Mouse (Mus musculus): ENCODE data around the gene Abcd3.
A peak's percentile ranks its signal among the peaks of the same experiment; 100 is the strongest.

Gene Abcd3

GRCm38 (mm10) chr3:121738742-121739342, 76.3 kb downstream of the Abcd3 start:
- DNase-seq (ENCODE audit: low read depth), result no peak

- DNase-seq (ENCODE audit: low read depth), result no peak
These were observed 77.2 kb downstream of the Abcd3 start for GRCm38 (mm10) chr3:121737901-121738300.

GRCm38 (mm10) chr3:121737453-121737852, 77.6 kb downstream of the Abcd3 start:
- DNase-seq (ENCODE audit: low read depth), result peak; percentile 56

DNA sequence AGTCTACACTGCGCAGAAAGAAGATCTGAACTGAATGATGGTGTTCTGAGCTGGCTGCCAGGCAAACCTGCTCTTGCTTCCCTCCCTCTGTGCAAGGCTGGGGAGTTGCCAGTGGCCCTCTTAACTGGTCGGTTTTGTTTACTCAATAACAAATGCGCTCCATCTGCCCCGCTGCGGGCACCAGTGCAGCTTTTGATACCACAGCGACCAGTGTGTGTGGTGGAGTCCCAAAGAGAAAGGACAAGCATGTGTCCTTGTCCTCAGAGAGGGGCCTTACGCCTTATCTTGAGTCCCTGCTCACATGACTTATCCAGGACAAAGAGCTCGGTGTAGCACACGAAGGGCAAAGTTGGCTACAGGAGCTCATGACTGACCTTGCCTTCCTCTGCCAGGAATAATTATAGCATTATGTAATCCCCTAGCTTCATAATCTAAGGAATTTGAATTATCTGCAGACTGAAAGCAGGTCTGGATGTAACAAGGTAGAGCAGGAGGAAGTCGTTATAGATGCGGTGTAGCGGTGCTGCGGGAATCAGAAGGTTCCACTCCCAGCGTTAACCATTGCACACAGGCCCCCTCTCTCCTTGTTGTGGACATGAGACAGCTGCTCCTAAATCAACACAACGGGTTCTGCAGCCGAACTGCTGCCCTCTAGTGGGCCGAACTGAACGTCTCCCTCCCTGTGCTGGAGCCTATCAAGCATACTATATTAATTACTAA, 78.9 kb downstream of the Abcd3 start:
- peak; percentile 68 for DNase-seq (ENCODE audit: low read depth)

GRCm38 (mm10) chr3:121735542-121735941, 79.6 kb downstream of the Abcd3 start:
- DNase-seq (ENCODE audit: low read depth), result no peak

DNA sequence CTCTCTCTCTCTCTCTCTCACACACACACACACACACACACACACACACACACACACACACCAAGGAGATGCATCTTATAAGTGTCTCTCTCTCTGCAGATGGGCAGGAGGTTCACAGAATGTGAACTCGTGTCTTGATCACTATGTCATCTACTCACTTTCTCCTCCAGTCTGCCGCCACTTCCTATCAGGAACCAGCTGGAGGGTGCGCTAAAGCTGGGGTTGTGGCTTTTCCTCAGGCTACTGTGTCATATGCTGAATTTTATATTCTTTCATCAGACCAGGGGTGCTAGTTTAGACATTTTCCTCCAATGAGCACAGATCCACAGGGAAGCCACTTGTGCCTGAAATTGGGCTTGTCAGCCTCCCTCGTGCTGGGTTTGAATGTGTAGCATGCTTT, 85.4 kb downstream of the Abcd3 start:
- no peak for DNase-seq (ENCODE audit: low read depth)

DNA sequence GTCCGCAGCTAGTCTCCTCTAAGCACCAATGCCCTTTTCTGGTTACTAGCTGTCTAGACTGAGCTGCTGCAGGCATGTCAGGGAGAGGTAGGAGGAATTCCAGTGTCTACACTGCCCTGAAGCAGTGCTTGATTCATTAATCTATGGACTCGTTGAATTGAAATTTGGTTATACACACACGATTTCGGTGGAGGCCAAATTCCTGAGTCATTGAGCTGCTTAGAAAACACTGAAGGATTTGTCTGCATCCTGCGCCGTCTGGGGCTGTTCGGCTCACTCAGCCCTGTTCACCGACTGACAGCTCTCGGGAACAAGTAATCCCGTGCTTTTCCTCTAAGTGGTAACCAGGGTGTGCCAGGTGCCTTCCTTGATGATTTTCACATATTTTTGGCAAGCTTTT, 89.5 kb downstream of the Abcd3 start:
- DNase-seq (ENCODE audit: low read depth), result no peak

DNA sequence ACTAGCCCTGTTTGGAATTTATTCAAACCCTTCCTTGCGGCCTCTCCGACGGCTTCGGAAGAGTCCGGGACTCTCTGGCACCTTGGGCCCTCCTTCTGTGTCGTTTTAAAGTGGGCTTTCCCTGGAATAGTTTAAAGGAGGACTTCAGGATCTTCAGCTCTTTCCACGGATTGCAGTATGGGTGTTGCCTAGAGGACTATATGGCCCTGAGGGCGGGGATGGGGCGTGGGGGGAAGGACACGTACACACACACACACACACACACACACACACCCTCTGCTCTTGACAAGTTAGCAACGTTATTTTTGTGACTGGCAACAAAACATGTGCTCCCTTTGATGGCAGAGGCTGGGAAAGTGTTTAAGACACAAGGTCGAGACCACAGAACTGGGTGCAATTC, 90.5 kb downstream of the Abcd3 start:
- no peak for DNase-seq (ENCODE audit: low read depth)

DNA sequence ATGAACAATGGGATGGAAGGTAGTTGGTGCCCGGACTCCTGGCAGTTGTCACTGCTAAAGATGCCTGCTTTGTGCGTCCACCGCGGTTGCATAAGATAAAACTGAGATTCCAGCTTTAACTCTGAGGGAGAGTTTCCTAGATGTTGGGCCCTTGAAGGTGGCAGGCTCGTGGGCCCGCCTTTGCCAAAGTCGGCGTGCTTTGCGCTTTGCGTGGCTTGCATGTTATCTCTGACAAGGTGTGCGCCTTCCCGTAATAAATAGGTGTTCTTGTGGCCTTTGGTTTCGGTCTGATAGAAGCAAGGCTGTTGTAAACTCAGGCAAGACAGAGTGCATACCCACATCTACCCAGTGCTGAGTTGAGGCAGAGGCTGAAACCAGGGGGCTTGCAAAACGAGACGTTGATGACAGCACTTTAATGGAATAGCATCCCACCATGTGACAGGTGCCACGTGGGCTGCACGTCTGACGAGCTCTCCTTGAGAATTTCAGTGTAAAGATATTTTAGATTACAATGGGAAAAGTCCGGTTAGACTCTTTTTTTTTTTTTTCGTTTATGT, 91.1 kb downstream of the Abcd3 start:
- DNase-seq (ENCODE audit: low read depth), result no peak

- DNase-seq (ENCODE audit: low read depth), result peak; percentile 59
These were observed 91.9 kb downstream of the Abcd3 start, which contains the start of gene F3 for GRCm38 (mm10) chr3:121722971-121723844. F3 (plus strand) TSS chr3:121723537.

GRCm38 (mm10) chr3:121721691-121722070, 93.4 kb downstream of the Abcd3 start:
- DNase-seq (ENCODE audit: low read depth), result no peak

- no peak for DNase-seq (ENCODE audit: low read depth)
These were observed 94.1 kb downstream of the Abcd3 start for GRCm38 (mm10) chr3:121720801-121721690.

- DNase-seq (ENCODE audit: low read depth), result no peak
These were observed 95.4 kb downstream of the Abcd3 start for GRCm38 (mm10) chr3:121719701-121720100.

DNA sequence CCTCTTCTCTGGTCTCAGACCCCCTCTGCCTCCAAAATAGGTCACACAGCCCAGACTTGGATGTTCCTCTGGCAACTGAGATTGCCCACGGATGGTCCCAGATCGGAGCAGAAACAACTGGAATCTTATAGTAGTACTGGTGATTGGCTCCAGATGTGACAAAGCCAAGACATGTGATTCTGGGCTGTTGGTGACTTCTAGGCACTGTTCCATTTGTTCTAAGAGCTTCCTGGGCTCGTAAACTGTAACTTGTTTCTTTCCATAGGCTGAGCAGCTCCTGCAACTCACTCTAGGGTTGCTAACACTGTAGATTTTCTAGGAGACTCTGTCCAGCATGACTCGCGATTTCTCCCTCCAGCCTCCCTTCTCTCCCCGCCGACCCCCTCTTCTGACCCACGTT, 96.4 kb downstream of the Abcd3 start:
- DNase-seq (ENCODE audit: low read depth), result no peak

- DNase-seq (ENCODE audit: low read depth), result no peak
These were observed 98.6 kb downstream of the Abcd3 start for GRCm38 (mm10) chr3:121716480-121716879.

- DNase-seq (ENCODE audit: low read depth), result no peak
These were observed 99.2 kb downstream of the Abcd3 start for GRCm38 (mm10) chr3:121715741-121716459.

GRCm38 (mm10) chr3:121715336-121715735, 99.8 kb downstream of the Abcd3 start:
- DNase-seq (ENCODE audit: low read depth), result no peak

DNA sequence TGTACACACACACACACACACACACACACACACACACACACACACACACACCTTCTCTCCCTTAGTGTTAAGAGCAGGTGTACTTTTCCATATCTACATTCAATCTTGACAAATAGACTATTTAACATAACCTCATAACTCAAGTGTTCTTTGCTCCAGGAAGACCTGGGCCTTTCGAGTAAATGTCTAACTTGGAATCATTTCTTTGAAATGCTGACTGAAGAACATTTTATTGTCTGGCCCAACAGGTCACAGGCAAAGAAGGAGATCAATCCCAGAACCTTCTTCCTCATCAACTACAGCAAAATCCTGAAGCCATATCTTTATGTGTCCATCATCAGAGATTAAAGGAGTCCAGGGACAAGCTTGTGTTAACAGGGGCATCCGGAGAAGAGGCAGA, 100.6 kb downstream of the Abcd3 start:
- no peak for DNase-seq (ENCODE audit: low read depth)

DNA sequence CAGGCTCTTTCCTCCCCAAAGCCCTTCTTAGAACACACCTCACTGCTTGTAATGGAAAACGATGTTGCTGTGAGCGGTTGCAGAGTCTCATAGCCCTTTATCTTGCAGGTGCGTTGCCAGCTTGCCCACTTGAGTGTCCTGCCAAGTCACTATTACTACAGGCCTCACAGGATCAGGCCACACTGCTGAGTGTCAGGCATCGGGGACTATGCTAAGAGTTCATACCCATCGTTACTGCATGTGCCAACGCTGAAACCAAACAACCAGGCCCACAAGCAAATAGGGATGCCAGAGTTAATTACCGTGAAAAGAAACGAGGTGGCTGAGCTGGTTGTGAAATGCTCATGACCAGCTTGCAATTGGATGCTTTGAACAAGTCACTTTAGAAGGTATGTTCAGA, 101.3 kb downstream of the Abcd3 start:
- DNase-seq (ENCODE audit: low read depth), result no peak

DNA sequence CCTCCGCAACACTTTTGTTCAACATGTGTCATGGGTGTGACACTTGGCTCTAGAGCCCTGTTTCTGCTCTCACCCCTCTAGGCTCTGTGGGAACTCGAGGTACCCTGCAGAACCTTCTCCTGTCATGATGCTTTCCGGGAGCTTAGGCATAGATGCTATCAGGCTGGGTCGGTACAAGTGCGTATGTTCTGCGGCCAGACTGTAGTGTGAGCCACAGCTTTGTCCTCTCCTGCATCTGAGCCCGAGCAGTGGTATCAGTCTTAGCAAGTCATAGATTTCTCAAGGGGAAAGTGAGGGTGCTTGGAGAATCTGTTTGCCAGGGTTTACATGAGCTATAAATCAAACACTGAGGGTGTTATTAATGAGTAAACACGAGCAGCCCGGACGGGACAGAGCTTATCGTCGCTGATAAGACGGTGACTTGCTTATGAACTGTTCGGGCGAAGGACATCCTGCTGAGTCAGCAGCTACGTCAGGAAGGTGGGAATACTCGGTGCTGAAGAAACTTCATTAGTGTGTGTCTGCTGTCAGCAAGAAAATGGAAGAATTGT, 101.9 kb downstream of the Abcd3 start:
- no peak for DNase-seq (ENCODE audit: low read depth)

DNA sequence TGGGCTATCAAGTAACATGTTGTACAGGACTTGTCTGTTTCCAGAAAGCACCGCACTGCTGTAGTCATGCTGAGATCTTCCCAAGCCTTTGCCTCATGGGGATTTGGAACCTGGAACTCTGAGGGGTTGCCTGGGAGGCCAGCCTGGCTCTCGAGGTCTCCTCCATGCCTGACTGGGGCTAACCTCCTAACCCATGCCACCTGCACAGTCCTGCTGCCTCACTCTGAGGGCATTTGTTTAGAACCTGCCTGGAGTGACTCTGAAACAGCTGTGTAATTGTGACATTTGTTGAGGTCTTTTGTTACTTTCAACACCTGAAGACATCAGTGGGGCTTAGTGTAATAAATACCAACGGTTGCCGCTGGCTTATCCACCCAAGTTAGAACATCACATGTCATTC, 102.9 kb downstream of the Abcd3 start:
- no peak for DNase-seq (ENCODE audit: low read depth)
